Mouse (Mus musculus) intestine, postnatal 0 days (tissue): ENCODE data around the gene Plce1. TPM values are rescaled to one million over a fixed set of nuclear protein-coding genes. Genes with fewer than 3 reads are reported as not detected.

Experiments
- ATAC-seq: fragments of 200-750 bp; cut with Nextera tagmentation; 2 replicates; pipeline ENCODE4 v1.8.0; 2017; ENCODE audit warnings: mild to moderate bottlenecking, moderate TSS enrichment, moderate library complexity
- H3K27ac ChIP-seq: fragments of 300-500 bp; sonication (generic); 2 replicates; pipeline ENCODE4 v1.5.1; 2014; ENCODE audit warnings: mild to moderate bottlenecking, low read depth, low read length, moderate library complexity
- H3K27me3 ChIP-seq: fragments of 300-500 bp; sonication (generic); replicated peaks from 2 replicates; pipeline ENCODE4 v1.6.1; 2014; ENCODE audit warnings: low read length, mixed read lengths; ENCODE audit not compliant: control insufficient read depth, insufficient read depth
- H3K36me3 ChIP-seq: fragments of 300-500 bp; sonication (generic); 2 replicates; pipeline ENCODE4 v1.6.1; 2014; ENCODE audit warnings: mild to moderate bottlenecking, moderate library complexity; ENCODE audit not compliant: control insufficient read depth, insufficient read depth
- H3K4me1 ChIP-seq: fragments of 300-500 bp; sonication (generic); replicated peaks from 2 replicates; pipeline ENCODE4 v1.6.1; 2014; ENCODE audit warnings: antibody characterized with exemption, low read length, mixed read lengths; ENCODE audit not compliant: control insufficient read depth, insufficient read depth
- H3K4me2 ChIP-seq: fragments of 300-500 bp; sonication (generic); replicated peaks from 2 replicates; pipeline ENCODE4 v1.6.1; 2014; ENCODE audit warnings: low read depth, mild to moderate bottlenecking, moderate library complexity
- H3K4me3 ChIP-seq: fragments of 300-500 bp; sonication (generic); 2 replicates; pipeline ENCODE4 v1.5.1; 2014; ENCODE audit warnings: low read depth, low read length
- H3K9ac ChIP-seq: fragments of 300-500 bp; sonication (generic); 2 replicates; pipeline ENCODE4 v1.6.1; 2014; ENCODE audit warnings: mild to moderate bottlenecking, low read depth, low read length
- H3K9me3 ChIP-seq: fragments of 300-500 bp; sonication (generic); 2 replicates; pipeline ENCODE4 v1.6.1; 2016; ENCODE audit warnings: mixed run types; ENCODE audit not compliant: control insufficient read depth
- CTCF ChIP-seq: sonication (generic); IDR thresholded peaks from 2 replicates; pipeline ENCODE4 v1.5.1; 2016; ENCODE audit warnings: low read depth, mild to moderate bottlenecking, control low read depth, antibody characterized with exemption, moderate library complexity
- WGBS: fragments of 180-500 bp; shearing (Covaris S2); extraction: QIAGEN DNeasy Blood & Tissue Kit; methylation state at CpG from one replicate; pipeline ENCODE4 v1.1.7; 2014; 5-methylcytosine and 5-hydroxymethylcytosine counted together
- polyA plus RNA-seq: library from polyadenylated mRNA; unstranded; fragments of >200 nt; fragmentation: Nextera tagmentation; extraction: Ambion mirVana; gene quantifications from 2 replicates; pipeline ENCODE4 v1.2.1, GENCODE M21; 2015

The Plce1 gene
- polyA plus RNA-seq, 1 experiment from 2014 or later: 2.9 TPM

GRCm38 (mm10) chr19:38507251-38507965 is 26.5 kb downstream of the Plce1 start:
- H3K9me3 ChIP-seq: no peaks in the 10 kb centered on the region
- no peaks in the 10 kb centered on the region for H3K27me3 ChIP-seq
- H3K27ac ChIP-seq: no peak overlapping the region
- WGBS: 84% methylated on average over 12 of the region's 12 CpGs
- ATAC-seq: no peak
- no peaks in the 10 kb centered on the region for H3K4me1 ChIP-seq
- H3K36me3 ChIP-seq: no peaks in the 10 kb centered on the region
- no peak for TF ChIP-seq CTCF
- H3K4me3 ChIP-seq: no peak overlapping the region
- no peak overlapping the region for H3K9ac ChIP-seq
- no peak overlapping the region for H3K4me2 ChIP-seq

- H3K4me3 ChIP-seq: no peak overlapping the region
- H3K4me1 ChIP-seq: no peaks in the 10 kb centered on the region
- WGBS: 84% methylated on average over 9 of the region's 9 CpGs
- H3K9ac ChIP-seq: no peak overlapping the region
- TF ChIP-seq CTCF: no peak
- no peak overlapping the region for H3K4me2 ChIP-seq
- no peak for ATAC-seq
- H3K36me3 ChIP-seq: no peaks in the 10 kb centered on the region
- H3K27me3 ChIP-seq: no peaks in the 10 kb centered on the region
- no peaks in the 10 kb centered on the region for H3K9me3 ChIP-seq
- no peak overlapping the region for H3K27ac ChIP-seq
These were observed 27.2 kb downstream of the Plce1 start for GRCm38 (mm10) chr19:38507966-38508625.

GRCm38 (mm10) chr19:38514417-38515184 is 33.7 kb downstream of the Plce1 start:
- Histone ChIP-seq H3K9ac (no peak overlapping the region), H3K4me3 (no peak overlapping the region), H3K4me1 (no peaks in the 10 kb centered on the region), H3K27me3 (no peaks in the 10 kb centered on the region), H3K27ac (no peak overlapping the region), H3K4me2 (no peak overlapping the region), H3K9me3 (no peaks in the 10 kb centered on the region), H3K36me3 (no peaks in the 10 kb centered on the region)
- no peak for TF ChIP-seq CTCF
- WGBS: 64% methylated on average over 5 of the region's 5 CpGs
- no peak for ATAC-seq

GRCm38 (mm10) chr19:38526855-38527254 is 45.9 kb downstream of the Plce1 start:
- Histone ChIP-seq H3K27ac (no peak overlapping the region), H3K36me3 (no peaks in the 10 kb centered on the region), H3K4me3 (no peak overlapping the region), H3K9ac (no peak overlapping the region), H3K27me3 (no peaks in the 10 kb centered on the region), H3K4me2 (no peak overlapping the region), H3K9me3 (0 out of 2 replicates have a peak, but pooled peaks cover 5% of the 10 kb centered on the region), H3K4me1 (no peaks in the 10 kb centered on the region)
- no peak for ATAC-seq
- WGBS: 47% methylated on average over 3 of the region's 3 CpGs
- TF ChIP-seq CTCF: no peak

GRCm38 (mm10) chr19:38527475-38527874 is 46.6 kb downstream of the Plce1 start:
- no peak for TF ChIP-seq CTCF
- WGBS: 71% methylated on average over 3 of the region's 3 CpGs
- no peak for ATAC-seq

GRCm38 (mm10) chr19:38533230-38533629 is 52.3 kb downstream of the Plce1 start:
- no peak overlapping the region for H3K27ac ChIP-seq
- no peaks in the 10 kb centered on the region for H3K27me3 ChIP-seq
- 81% methylated on average over 5 of the region's 5 CpGs for WGBS
- no peak overlapping the region for H3K4me2 ChIP-seq
- TF ChIP-seq CTCF: no peak
- ATAC-seq: no peak
- no peaks in the 10 kb centered on the region for H3K36me3 ChIP-seq
- no peak overlapping the region for H3K9ac ChIP-seq
- no peaks in the 10 kb centered on the region for H3K9me3 ChIP-seq
- no peaks in the 10 kb centered on the region for H3K4me1 ChIP-seq
- H3K4me3 ChIP-seq: no peak overlapping the region

More at GRCm38 (mm10) chr19:38527475-38527874, 46.6 kb downstream of the Plce1 start:
- Histone ChIP-seq H3K4me3 (no peak overlapping the region), H3K4me1 (no peaks in the 10 kb centered on the region), H3K27ac (no peak overlapping the region), H3K9ac (no peak overlapping the region), H3K4me2 (no peak overlapping the region), H3K9me3 (0 out of 2 replicates have a peak, but pooled peaks cover 5% of the 10 kb centered on the region), H3K27me3 (no peaks in the 10 kb centered on the region), H3K36me3 (no peaks in the 10 kb centered on the region)
